Mouse (Mus musculus): Measurements from ENCODE around the gene Tbc1d32.

GRCm38 (mm10) chr10:56215797-56216196 is 12.7 kb downstream of the Tbc1d32 start:
- TF ChIP-seq CTCF (IDR thresholded peaks at IDR 0.05; ENCODE audit: low read depth) (no peak), EP300 (IDR thresholded peaks at IDR 0.05; ENCODE audit: low read depth) (no peak)
